Mouse (Mus musculus) frontal cortex, adult (tissue): Measurements from ENCODE around the gene Adamts13.

ENCODE experiments used
- ATAC-seq: cut with Nextera tagmentation; 2 replicates; pipeline ENCODE4 v1.9.2; 2017; ENCODE audit warnings: mild to moderate bottlenecking, moderate library complexity, mixed read lengths; ENCODE audit not compliant: low TSS enrichment

Gene Adamts13

GRCm38 (mm10) chr2:27036003-27036402, 62.8 kb downstream of the Adamts13 start:
- no peak for ATAC-seq

- ATAC-seq: no peak
Measured at GRCm38 (mm10) chr2:27037008-27037407, 63.8 kb downstream of the Adamts13 start.

GRCm38 (mm10) chr2:27038596-27038995, 65.4 kb downstream of the Adamts13 start:
- 0 out of 2 replicates have a peak, but pooled peaks have one; percentile 38 for ATAC-seq

GRCm38 (mm10) chr2:27039286-27039685, 66.1 kb downstream of the Adamts13 start:
- ATAC-seq: no peak

- ATAC-seq: no peak
Measured at GRCm38 (mm10) chr2:27042131-27042844, 69.1 kb downstream of the Adamts13 start.

GRCm38 (mm10) chr2:27043461-27043860, 70.2 kb downstream of the Adamts13 start:
- ATAC-seq: peak; percentile 91

GRCm38 (mm10) chr2:27044166-27044565, 71.0 kb downstream of the Adamts13 start:
- no peak for ATAC-seq

- no peak for ATAC-seq
Measured at GRCm38 (mm10) chr2:27044641-27045040, 71.4 kb downstream of the Adamts13 start.

- ATAC-seq: no peak
Measured at GRCm38 (mm10) chr2:27045979-27046770, 73.0 kb downstream of the Adamts13 start.

GRCm38 (mm10) chr2:27049408-27049807, 76.2 kb downstream of the Adamts13 start:
- ATAC-seq: no peak

- ATAC-seq: no peak
Measured at GRCm38 (mm10) chr2:27058251-27058650, 85.0 kb downstream of the Adamts13 start.

GRCm38 (mm10) chr2:27058751-27059150, 85.5 kb downstream of the Adamts13 start:
- ATAC-seq: no peak

- no peak for ATAC-seq
Measured at GRCm38 (mm10) chr2:27059187-27059586, 86.0 kb downstream of the Adamts13 start.
